Mouse (Mus musculus): ENCODE measurements around the gene Elfn1.

GRCm38 (mm10) chr5:139981976-139982375 is 74.2 kb downstream of the Elfn1 start:
- TF ChIP-seq CTCF (IDR thresholded peaks at IDR 0.05; ENCODE audit: control insufficient read depth, insufficient read depth, low read length) (no peak), POLR2A (IDR thresholded peaks at IDR 0.05; ENCODE audit: borderline replicate concordance, control insufficient read depth, low read depth, low read length) (no peak)

Measured in bone marrow, adult 2 months (tissue).